Mouse (Mus musculus) ovary, adult 10 weeks (tissue): ENCODE results near the gene Padi6. TPM values are rescaled to one million over a fixed set of nuclear protein-coding genes. Genes with fewer than 3 reads are reported as not detected.

ENCODE experiments used
- polyA plus RNA-seq: library from polyadenylated mRNA; stranded (reverse); fragments of 350-450 nt; fragmentation: Illumina TruSeq; extraction: RNeasy Lipid Tissue Mini Kit (QIAGEN cat#74804); gene quantifications from one replicate; pipeline ENCODE4 v1.2.3, GENCODE M21; 2014

Padi6 gene
- 16.1 TPM for polyA plus RNA-seq

GRCm38 (mm10) chr4:140742543-140742942 lies at the start of gene Padi6:
TSS of gene Padi6 (minus strand) at chr4:140742643.

GRCm38 (mm10) chr4:140774025-140774800 lies 31.8 kb upstream of the Padi6 start, which contains the start of gene Padi4:
TSS of gene Padi4 (minus strand) at chr4:140774236.

GRCm38 (mm10) chr4:140700269-140701018 lies 42.0 kb downstream of the Padi6 start, which contains the start of gene Rcc2:
TSS of gene Rcc2 (plus strand) at chr4:140700541.

Other genes starting within 250 kb of the Padi6 start
- 1.5 TPM for gene Arhgef10l, start 76.6 kb downstream of the Padi6 start, polyA plus RNA-seq
- 12.1 TPM for gene Rcc2, start 42.1 kb downstream of the Padi6 start, polyA plus RNA-seq
- gene Padi4, start 31.6 kb upstream of the Padi6 start, polyA plus RNA-seq: not detected
- not detected for gene Padi3, start 68.0 kb upstream of the Padi6 start, polyA plus RNA-seq
- not detected for gene Padi1, start 103.1 kb upstream of the Padi6 start, polyA plus RNA-seq
- gene Padi2, start 163.7 kb upstream of the Padi6 start, polyA plus RNA-seq: 0.20 TPM
- 31.6 TPM for gene Sdhb, start 218.6 kb upstream of the Padi6 start, polyA plus RNA-seq
- 3.6 TPM for gene Atp13a2, start 244.2 kb upstream of the Padi6 start, polyA plus RNA-seq